Mouse (Mus musculus) limb, embryonic 13.5 days (tissue): ENCODE measurements around the gene Qser1. TPM values are rescaled to one million over a fixed set of nuclear protein-coding genes. Genes with fewer than 3 reads are reported as not detected.
"Not testable (repeated sequence)": the region's sequence is repeated elsewhere in the genome, so short reads cannot be mapped to it uniquely, and the experiment has no call there.

Experiments
- ATAC-seq: fragments of 200-750 bp; cut with Nextera tagmentation; 2 replicates; pipeline ENCODE4 v1.8.0; 2017; ENCODE audit warnings: low read depth, moderate number of reproducible peaks, moderate TSS enrichment; ENCODE audit not compliant: low FRiP score
- H3K27ac ChIP-seq: fragments of 300-500 bp; sonication (generic); 2 replicates; pipeline ENCODE4 v1.5.1; 2015; ENCODE audit warnings: inconsistent platforms, mild to moderate bottlenecking, moderate library complexity
- H3K27me3 ChIP-seq: fragments of 300-500 bp; sonication (generic); 2 replicates; pipeline ENCODE4 v1.6.1; 2015; ENCODE audit warnings: mild to moderate bottlenecking, inconsistent platforms
- H3K36me3 ChIP-seq: fragments of 300-500 bp; sonication (generic); 2 replicates; pipeline ENCODE4 v1.6.1; 2015; ENCODE audit warnings: inconsistent platforms, mild to moderate bottlenecking, moderate library complexity
- H3K4me1 ChIP-seq: fragments of 300-500 bp; sonication (generic); 2 replicates; pipeline ENCODE4 v1.6.1; 2015; ENCODE audit warnings: inconsistent platforms
- H3K4me2 ChIP-seq: fragments of 300-500 bp; sonication (generic); replicated peaks from 2 replicates; pipeline ENCODE4 v1.6.1; 2015; ENCODE audit warnings: inconsistent platforms, mild to moderate bottlenecking, moderate library complexity
- H3K4me3 ChIP-seq: fragments of 300-500 bp; sonication (generic); 2 replicates; pipeline ENCODE4 v1.5.1; 2015; ENCODE audit warnings: moderate library complexity, mild to moderate bottlenecking, inconsistent platforms
- H3K9ac ChIP-seq: fragments of 300-500 bp; sonication (generic); 2 replicates; pipeline ENCODE4 v1.6.1; 2015; ENCODE audit warnings: mild to moderate bottlenecking, inconsistent platforms
- H3K9me3 ChIP-seq: fragments of 300-500 bp; sonication (generic); 2 replicates; pipeline ENCODE4 v1.6.1; 2016; ENCODE audit warnings: inconsistent platforms
- WGBS: fragments of 180-500 bp; shearing (Covaris S2); methylation state at CpG from one replicate; pipeline ENCODE4 v1.1.7; 2015; 5-methylcytosine and 5-hydroxymethylcytosine counted together
- polyA plus RNA-seq: library from polyadenylated mRNA; unstranded; fragments of >200 nt; fragmentation: Nextera tagmentation; extraction: Ambion mirVana; gene quantifications from 2 replicates; pipeline ENCODE4 v1.2.1, GENCODE M21; 2015

Qser1 gene
- 11.6 and 12.0 TPM in 2 replicates for polyA plus RNA-seq

DNA sequence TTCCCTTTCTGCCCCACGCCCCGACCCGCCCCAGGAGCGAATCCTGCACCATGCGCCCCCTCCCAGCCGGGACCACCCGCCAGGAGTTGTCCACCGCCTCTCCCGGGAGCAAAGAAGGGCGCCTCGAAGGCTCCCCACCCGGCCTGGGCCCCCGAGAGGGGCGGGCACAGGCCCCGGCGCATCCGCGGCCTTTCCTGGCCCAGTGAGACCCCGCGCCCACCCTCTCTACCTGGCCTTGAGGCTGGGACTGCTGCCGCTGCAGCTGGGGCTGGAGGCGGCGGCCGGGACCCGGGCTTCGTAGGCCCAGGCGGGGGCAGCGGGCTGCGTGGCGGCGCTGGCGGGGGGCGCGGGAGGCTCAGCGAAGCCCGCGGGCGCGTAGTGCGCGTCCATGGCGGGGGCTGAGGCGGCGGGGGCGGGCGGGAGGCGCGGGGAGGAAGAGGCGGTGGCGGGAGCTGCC is at the start of gene Qser1:
Gene Qser1 (minus strand): TSS at position 390 of the 457 bp plus-strand sequence.
- no peaks in the 10 kb centered on the region for H3K27me3 ChIP-seq
- peak within 1 kb of the TSS; percentile 98 for H3K27ac ChIP-seq
- peak; percentile 74 for ATAC-seq
- H3K4me2 ChIP-seq = peak within 1 kb of the TSS; percentile 82
- no peaks in the 10 kb centered on the region for H3K9me3 ChIP-seq
- peak within 1 kb of the TSS; percentile 98 for H3K9ac ChIP-seq
- peaks cover 19% of the 10 kb centered on the region for H3K4me1 ChIP-seq
- H3K36me3 ChIP-seq = no peaks in the 10 kb centered on the region
- WGBS = under 1% methylated on average over 24 of the region's 50 CpGs
- H3K4me3 ChIP-seq = peak within 1 kb of the TSS; percentile 93

DNA sequence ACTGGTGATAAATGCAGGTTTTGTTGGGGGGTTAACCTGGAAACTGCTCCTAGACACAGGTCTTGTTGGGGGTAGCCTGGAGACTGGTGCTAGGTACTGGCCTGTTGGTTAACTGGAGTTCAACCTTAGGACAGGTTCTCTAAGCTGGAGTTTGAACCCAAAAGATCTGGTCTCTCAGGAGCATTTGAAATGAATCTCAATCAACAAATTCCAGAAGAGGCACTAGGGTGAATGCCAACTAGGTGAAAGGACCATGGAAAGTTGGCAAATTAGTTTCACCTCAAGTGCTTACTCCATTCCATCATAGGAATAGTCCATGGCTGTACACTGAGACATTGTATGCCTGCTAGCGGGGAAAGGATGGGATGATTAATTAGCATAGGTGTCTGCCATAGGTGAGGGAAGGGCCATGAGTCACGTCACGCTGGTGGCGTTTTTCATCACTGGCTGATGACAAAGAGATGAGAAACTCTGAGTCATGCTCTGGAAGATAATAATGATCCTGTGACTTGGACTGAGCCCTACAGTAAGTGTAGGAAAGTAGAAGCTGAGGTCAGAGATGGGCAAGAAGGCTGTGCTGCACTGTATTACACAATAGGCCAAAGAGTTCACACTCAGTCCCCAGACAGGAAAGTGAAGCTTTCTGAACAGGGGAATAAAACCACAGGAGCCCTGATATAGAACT is 47.8 kb upstream of the Qser1 start:
- no peak for ATAC-seq

DNA sequence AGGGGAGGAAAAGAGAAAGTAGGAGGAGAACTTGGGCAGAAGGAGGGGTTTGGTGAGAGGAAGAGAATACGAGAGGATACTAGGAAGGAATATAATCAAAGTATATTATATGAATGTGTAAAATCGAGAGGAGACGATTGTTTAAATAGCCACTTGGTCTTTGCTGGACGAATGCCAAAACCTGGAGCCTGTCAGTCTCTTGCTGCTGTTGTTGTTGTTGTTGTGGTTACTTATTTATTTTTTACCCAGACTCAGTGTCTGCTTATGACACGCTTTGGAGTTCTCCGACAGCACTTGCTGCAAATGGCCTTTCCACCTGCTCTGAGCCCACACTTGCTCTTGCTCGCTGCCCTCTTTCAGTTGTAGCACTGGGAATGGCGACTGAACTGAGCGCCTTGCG is 43.9 kb upstream of the Qser1 start:
- no peak overlapping the region for H3K9ac ChIP-seq
- no peak for ATAC-seq
- no peaks in the 10 kb centered on the region for H3K4me1 ChIP-seq
- WGBS = 81% methylated on average over 10 of the region's 10 CpGs
- no peaks in the 10 kb centered on the region for H3K27me3 ChIP-seq
- H3K36me3 ChIP-seq = no peaks in the 10 kb centered on the region
- no peak overlapping the region for H3K4me2 ChIP-seq
- no peaks in the 10 kb centered on the region for H3K9me3 ChIP-seq
- no peak overlapping the region for H3K27ac ChIP-seq
- no peak overlapping the region for H3K4me3 ChIP-seq

More for the DNA sequence above, 47.8 kb upstream of the Qser1 start:
- WGBS = 88% methylated on average over 4 of the region's 4 CpGs
- Histone ChIP-seq H3K4me3 (no peak overlapping the region), H3K4me1 (no peaks in the 10 kb centered on the region), H3K36me3 (no peaks in the 10 kb centered on the region), H3K9ac (no peak overlapping the region), H3K9me3 (no peaks in the 10 kb centered on the region), H3K27me3 (no peaks in the 10 kb centered on the region), H3K27ac (no peak overlapping the region), H3K4me2 (no peak overlapping the region)

DNA sequence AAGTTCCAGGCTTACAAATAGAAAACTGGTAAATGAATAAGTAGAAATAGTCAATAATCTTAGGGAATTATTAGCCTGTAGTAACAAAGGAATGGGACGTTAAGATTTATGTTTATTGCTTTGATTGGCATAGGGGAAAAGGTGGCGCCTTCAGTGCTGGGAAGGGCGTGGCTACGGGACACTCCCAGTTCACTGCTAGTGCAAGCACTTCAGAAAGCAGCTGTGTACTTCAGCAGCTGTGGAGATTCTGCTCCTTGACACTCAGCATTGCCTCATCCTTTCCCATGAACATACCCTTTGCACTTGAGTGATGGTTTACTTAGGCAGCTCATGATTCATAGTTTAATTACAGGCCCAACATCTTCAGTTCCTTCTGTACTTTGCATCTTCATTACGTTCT is 42.5 kb upstream of the Qser1 start:
- Histone ChIP-seq H3K36me3 (no peaks in the 10 kb centered on the region), H3K9ac (no peak overlapping the region), H3K27ac (no peak overlapping the region), H3K9me3 (no peaks in the 10 kb centered on the region), H3K4me1 (no peaks in the 10 kb centered on the region), H3K4me2 (no peak overlapping the region), H3K27me3 (no peaks in the 10 kb centered on the region), H3K4me3 (no peak overlapping the region)
- no peak for ATAC-seq
- 65% methylated on average over 5 of the region's 5 CpGs for WGBS

DNA sequence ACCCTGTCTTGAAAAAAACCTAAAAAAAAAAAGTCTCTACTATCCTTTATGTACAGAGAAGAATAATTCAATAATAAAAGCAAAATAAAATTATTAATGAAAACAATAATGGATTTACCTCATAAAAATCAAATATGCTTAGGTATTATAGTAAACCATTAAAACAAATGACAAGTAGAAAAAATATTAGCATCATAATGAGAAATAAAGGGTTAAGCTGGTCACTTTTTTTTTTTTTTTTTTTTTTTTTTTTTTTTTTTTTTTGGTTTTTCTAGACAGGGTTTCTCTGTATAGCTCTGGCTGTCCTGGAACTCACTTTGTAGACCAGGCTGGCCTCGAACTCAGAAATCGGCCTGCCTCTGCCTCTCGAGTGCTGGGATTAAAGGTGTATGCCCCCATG is 41.5 kb upstream of the Qser1 start:
- not testable (repeated sequence) for H3K4me3 ChIP-seq, H3K27me3 ChIP-seq, ATAC-seq, H3K9me3 ChIP-seq, H3K4me2 ChIP-seq, H3K27ac ChIP-seq, H3K9ac ChIP-seq, H3K4me1 ChIP-seq, H3K36me3 ChIP-seq
- WGBS = 84% methylated on average over 3 of the region's 3 CpGs

DNA sequence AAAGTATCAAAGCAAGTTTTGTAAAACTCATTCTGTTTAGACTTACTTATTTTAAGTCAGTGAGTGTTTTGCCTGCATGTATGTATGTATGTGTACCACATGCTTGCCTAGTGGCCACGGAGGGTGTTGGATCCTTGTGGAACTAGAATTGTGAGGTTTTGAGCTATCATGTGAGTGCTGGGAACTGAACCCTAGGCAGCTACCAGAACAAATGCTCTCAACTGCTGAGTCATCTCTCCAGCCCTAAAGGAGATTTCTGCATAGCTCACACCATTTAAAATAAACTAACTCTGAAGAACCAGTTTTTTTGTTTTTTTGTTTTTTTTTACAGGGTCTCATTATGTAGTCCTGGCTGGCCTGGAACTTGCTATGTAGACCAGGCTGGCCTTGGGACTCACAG is 39.7 kb upstream of the Qser1 start:
- WGBS = 68% methylated on average over 1 of the region's 1 CpGs
- ATAC-seq = no peak
- H3K9me3 ChIP-seq = no peaks in the 10 kb centered on the region

DNA sequence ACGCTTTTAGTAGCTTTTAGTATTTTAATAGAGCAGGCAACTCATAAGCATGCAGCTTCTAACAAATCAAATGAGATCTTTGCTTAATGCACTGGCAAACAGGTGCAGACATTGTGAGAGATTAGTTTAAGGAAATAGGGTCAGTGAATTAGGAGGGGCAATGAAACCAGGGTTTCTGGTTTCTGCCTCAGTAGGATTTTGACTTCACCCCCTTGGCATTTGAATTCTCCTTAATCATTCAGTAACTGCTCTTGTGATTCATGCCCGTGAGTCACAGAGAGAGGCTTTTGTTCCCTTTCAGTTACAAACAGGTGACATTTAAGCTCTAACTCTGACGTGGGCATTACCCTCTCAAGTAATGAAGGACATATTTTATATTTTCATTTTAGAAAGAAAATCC is 39.2 kb upstream of the Qser1 start:
- ATAC-seq = no peak
- no peaks in the 10 kb centered on the region for H3K4me1 ChIP-seq
- H3K27me3 ChIP-seq = peaks cover 20% of the 10 kb centered on the region
- H3K9ac ChIP-seq = no peak overlapping the region
- H3K9me3 ChIP-seq = no peaks in the 10 kb centered on the region
- H3K36me3 ChIP-seq = no peaks in the 10 kb centered on the region
- no peak overlapping the region for H3K27ac ChIP-seq
- H3K4me3 ChIP-seq = no peak overlapping the region
- 30% methylated on average over 3 of the region's 3 CpGs for WGBS
- no peak overlapping the region for H3K4me2 ChIP-seq

More for the DNA sequence above, 39.7 kb upstream of the Qser1 start:
- Histone ChIP-seq H3K4me2 (no peak overlapping the region), H3K4me3 (no peak overlapping the region), H3K27ac (no peak overlapping the region), H3K27me3 (peaks cover 15% of the 10 kb centered on the region), H3K9ac (no peak overlapping the region), H3K36me3 (no peaks in the 10 kb centered on the region), H3K4me1 (no peaks in the 10 kb centered on the region)

DNA sequence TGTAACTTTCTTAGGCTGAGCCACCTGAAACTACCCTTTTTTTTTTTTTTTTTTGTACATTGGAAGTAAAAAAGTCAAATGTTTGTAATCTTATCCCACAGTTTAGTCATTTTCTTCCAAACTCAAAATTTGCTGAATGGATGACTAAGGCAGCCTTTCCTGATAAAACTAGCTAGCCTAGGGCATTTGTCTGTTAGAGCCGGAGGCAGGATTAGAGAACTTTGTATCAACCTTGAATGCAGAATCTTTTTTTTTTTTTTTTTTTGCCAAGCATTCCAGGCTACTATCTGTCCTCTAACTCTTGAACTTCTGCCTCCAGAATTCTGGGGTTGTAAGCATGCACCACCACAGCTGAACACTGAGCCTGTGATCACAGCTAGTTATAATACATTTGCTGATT is 38.3 kb upstream of the Qser1 start:
- no peaks in the 10 kb centered on the region for H3K4me1 ChIP-seq
- H3K9me3 ChIP-seq = no peaks in the 10 kb centered on the region
- WGBS = 76% methylated on average over 1 of the region's 1 CpGs
- H3K36me3 ChIP-seq = no peaks in the 10 kb centered on the region
- H3K27me3 ChIP-seq = peaks cover 23% of the 10 kb centered on the region
- no peak overlapping the region for H3K4me2 ChIP-seq
- no peak overlapping the region for H3K9ac ChIP-seq
- no peak overlapping the region for H3K4me3 ChIP-seq
- no peak for ATAC-seq
- no peak overlapping the region for H3K27ac ChIP-seq

DNA sequence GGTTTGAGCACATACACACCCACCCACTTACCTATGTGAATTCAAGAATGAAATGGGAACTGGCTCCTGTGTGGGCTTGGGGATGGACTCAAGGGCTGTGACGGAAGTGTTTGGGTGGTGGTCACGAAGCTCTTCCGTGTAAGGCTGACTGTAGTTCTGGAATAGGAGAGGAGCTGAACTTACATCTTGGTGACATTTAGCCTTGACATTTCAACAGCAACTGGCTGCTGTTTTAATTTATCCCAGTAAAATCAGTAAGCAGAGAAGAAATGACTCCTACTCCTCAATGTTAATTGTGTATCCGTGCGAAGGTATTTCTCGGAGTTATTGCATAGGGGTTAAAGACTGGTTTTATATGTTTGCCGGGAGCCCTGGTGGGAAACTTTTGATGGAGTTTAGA is 36.0 kb upstream of the Qser1 start:
- 85% methylated on average over 7 of the region's 7 CpGs for WGBS
- Histone ChIP-seq H3K27ac (no peak overlapping the region), H3K4me1 (peaks cover 12% of the 10 kb centered on the region; the same call in 1 of the 2 replicates), H3K4me3 (no peak overlapping the region), H3K9me3 (no peaks in the 10 kb centered on the region), H3K9ac (no peak overlapping the region), H3K27me3 (peaks cover 32% of the 10 kb centered on the region), H3K36me3 (no peaks in the 10 kb centered on the region), H3K4me2 (no peak overlapping the region)
- no peak for ATAC-seq

DNA sequence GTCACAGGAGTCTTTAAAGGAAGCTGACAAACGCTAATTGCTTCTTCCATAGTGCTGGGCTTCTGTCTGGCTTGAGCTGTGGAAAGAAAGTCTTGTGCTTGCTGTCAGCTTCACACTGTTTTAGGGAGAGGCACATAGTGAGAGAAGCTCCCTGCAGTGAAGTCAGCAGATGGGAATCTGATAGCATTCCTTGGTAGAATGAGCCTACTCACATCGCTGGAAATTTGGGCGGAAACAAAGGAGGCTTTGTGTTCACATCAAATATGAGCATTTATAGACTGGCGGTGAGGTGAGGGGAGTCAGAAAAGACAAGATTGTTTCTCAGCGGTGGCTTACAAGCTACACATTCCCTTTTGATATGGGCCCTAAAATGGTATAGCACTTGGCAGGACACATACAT is 35.1 kb upstream of the Qser1 start:
- peaks cover 17% of the 10 kb centered on the region for H3K4me1 ChIP-seq
- no peak for ATAC-seq
- H3K9me3 ChIP-seq = no peaks in the 10 kb centered on the region
- no peaks in the 10 kb centered on the region for H3K36me3 ChIP-seq
- H3K4me3 ChIP-seq = no peak overlapping the region
- no peak overlapping the region for H3K9ac ChIP-seq
- no peak overlapping the region for H3K4me2 ChIP-seq
- no peak overlapping the region for H3K27ac ChIP-seq
- 44% methylated on average over 5 of the region's 5 CpGs for WGBS
- H3K27me3 ChIP-seq = peaks cover 32% of the 10 kb centered on the region

DNA sequence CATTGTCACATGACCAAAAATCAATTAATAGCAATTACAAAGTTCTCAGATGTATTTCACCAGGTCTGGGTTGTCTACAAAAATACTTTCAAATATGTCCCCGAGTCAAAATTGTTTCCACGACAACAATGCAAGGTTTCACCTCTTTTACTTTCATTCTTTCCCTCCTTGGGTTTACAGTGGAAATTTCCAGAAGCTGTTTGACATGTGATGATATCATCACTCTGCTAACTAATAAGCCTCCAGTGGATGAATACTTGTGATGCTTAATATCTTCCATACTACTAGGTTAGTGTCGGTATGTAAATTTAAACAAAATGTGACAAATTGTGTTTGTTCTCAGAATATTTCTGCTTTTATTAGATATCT is 33.4 kb upstream of the Qser1 start:
- Histone ChIP-seq H3K36me3 (no peaks in the 10 kb centered on the region), H3K27ac (no peak overlapping the region), H3K4me3 (peak overlapping the region; percentile 59), H3K4me2 (peak overlapping the region; percentile 97), H3K27me3 (peaks cover 32% of the 10 kb centered on the region), H3K9ac (no peak overlapping the region; the same call in 1 of the 2 replicates), H3K4me1 (peaks cover 23% of the 10 kb centered on the region), H3K9me3 (no peaks in the 10 kb centered on the region)
- no peak for ATAC-seq
- WGBS = 64% methylated on average over 3 of the region's 3 CpGs

DNA sequence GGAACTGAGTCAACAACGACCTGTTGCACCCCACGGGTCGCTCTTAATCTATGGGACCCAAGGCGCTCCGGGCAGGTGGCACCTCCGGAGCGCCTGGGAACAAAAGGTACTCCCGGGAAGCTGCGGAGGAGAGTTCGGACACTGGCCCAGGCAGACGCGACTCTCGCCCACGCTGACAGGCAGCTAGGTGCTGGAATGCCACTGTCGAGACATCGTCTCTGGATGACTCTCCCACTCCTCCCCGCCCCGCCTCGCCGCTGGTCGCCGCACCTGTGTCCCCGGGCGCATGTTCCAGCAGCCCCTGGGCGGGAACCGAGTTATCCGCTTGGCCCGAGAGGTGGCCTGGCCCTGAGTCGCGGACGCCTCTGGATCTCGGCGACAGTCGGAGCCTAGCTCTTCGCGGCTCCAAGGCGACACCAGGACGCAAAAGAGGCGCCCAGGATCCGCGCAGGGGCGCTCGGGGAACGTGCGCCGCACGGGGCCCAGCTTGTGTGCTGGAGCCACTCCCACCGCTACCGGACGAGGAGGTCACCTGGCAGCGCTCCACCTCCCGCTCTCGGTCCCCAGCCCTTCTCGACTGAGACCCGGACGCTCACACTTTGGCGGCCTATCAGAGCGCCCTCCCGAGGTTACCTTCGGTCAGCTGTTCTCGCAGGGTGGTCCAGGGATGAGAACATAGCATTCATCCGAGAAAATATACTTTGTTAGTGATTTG is 32.9 kb upstream of the Qser1 start, which contains the start of gene Prrg4:
Gene Prrg4 (minus strand): TSS at position 601 of the 715 bp plus-strand sequence.
- peak within 1 kb of the TSS; percentile 65 for H3K9ac ChIP-seq
- peak within 1 kb of the TSS; percentile 97 for H3K4me2 ChIP-seq
- peaks cover 32% of the 10 kb centered on the region for H3K27me3 ChIP-seq
- under 1% methylated on average over 62 of the region's 62 CpGs for WGBS
- H3K4me3 ChIP-seq = peak within 1 kb of the TSS; percentile 59
- H3K4me1 ChIP-seq = peaks cover 23% of the 10 kb centered on the region
- no peak within 1 kb of the TSS for H3K27ac ChIP-seq
- no peaks in the 10 kb centered on the region for H3K36me3 ChIP-seq
- peak; percentile 49; the same call in 1 of the 2 replicates for ATAC-seq
- no peaks in the 10 kb centered on the region for H3K9me3 ChIP-seq
